Mouse (Mus musculus): ENCODE results near the gene Gpr39. TPM values are rescaled to one million over a fixed set of nuclear protein-coding genes. Genes with fewer than 3 reads are reported as not detected.

Gene Gpr39
- polyA plus RNA-seq, 1 experiment from 2014 or later: 0.41 TPM

- no peaks in the 10 kb centered on the region for H3K9me3 ChIP-seq (replicated peaks; ENCODE audit: control insufficient read depth, low read length, poor library complexity, severe bottlenecking)
- H3K4me3 ChIP-seq (ENCODE audit: low read depth, low read length): no peak overlapping the region
- ATAC-seq: no peak
- H3K27ac ChIP-seq (ENCODE audit: low read length): no peak overlapping the region
- no peaks in the 10 kb centered on the region for H3K36me3 ChIP-seq (ENCODE audit: control insufficient read depth, insufficient read depth, low read length)
- H3K27me3 ChIP-seq (ENCODE audit: control insufficient read depth, insufficient read depth, low read depth, low read length): no peaks in the 10 kb centered on the region
- H3K9ac ChIP-seq (ENCODE audit: low read depth, low read length): no peak overlapping the region
- 93% methylated on average over 4 of the region's 4 CpGs for WGBS
- no peak overlapping the region for H3K4me2 ChIP-seq (ENCODE audit: low read length)
- H3K4me1 ChIP-seq (ENCODE audit: control insufficient read depth, insufficient read depth, low read length): no peaks in the 10 kb centered on the region
These were observed 15.9 kb upstream of the Gpr39 start for GRCm38 (mm10) chr1:125660901-125661300.

GRCm38 (mm10) chr1:125662058-125662457 lies 14.7 kb upstream of the Gpr39 start:
- 74% methylated on average over 2 of the region's 2 CpGs for WGBS
- H3K27ac ChIP-seq (ENCODE audit: low read length): no peak overlapping the region
- H3K27me3 ChIP-seq (ENCODE audit: control insufficient read depth, insufficient read depth, low read depth, low read length): no peaks in the 10 kb centered on the region
- no peak overlapping the region for H3K4me3 ChIP-seq (ENCODE audit: low read depth, low read length)
- no peak overlapping the region for H3K4me2 ChIP-seq (ENCODE audit: low read length)
- no peak for ATAC-seq
- no peaks in the 10 kb centered on the region for H3K36me3 ChIP-seq (ENCODE audit: control insufficient read depth, insufficient read depth, low read length)
- no peak overlapping the region for H3K9ac ChIP-seq (ENCODE audit: low read depth, low read length)
- no peaks in the 10 kb centered on the region for H3K9me3 ChIP-seq (replicated peaks; ENCODE audit: control insufficient read depth, low read length, poor library complexity, severe bottlenecking)
- no peaks in the 10 kb centered on the region for H3K4me1 ChIP-seq (ENCODE audit: control insufficient read depth, insufficient read depth, low read length)

- no peak overlapping the region for H3K9ac ChIP-seq (ENCODE audit: low read depth, low read length)
- no peak for ATAC-seq
- H3K4me3 ChIP-seq (ENCODE audit: low read depth, low read length): no peak overlapping the region
- no peak overlapping the region for H3K4me2 ChIP-seq (ENCODE audit: low read length)
- WGBS: 81% methylated on average over 5 of the region's 5 CpGs
- H3K36me3 ChIP-seq (ENCODE audit: control insufficient read depth, insufficient read depth, low read length): no peaks in the 10 kb centered on the region
- H3K9me3 ChIP-seq (replicated peaks; ENCODE audit: control insufficient read depth, low read length, poor library complexity, severe bottlenecking): no peaks in the 10 kb centered on the region
- H3K27ac ChIP-seq (ENCODE audit: low read length): no peak overlapping the region
- H3K4me1 ChIP-seq (ENCODE audit: control insufficient read depth, insufficient read depth, low read length): no peaks in the 10 kb centered on the region
- no peaks in the 10 kb centered on the region for H3K27me3 ChIP-seq (ENCODE audit: control insufficient read depth, insufficient read depth, low read depth, low read length)
These were observed 14.1 kb upstream of the Gpr39 start for GRCm38 (mm10) chr1:125662660-125663059.

- no peak for ATAC-seq
- WGBS: 78% methylated on average over 4 of the region's 4 CpGs
- H3K4me3 ChIP-seq (ENCODE audit: low read depth, low read length): no peak overlapping the region
These were observed 13.7 kb upstream of the Gpr39 start for GRCm38 (mm10) chr1:125663104-125663503.

GRCm38 (mm10) chr1:125665127-125665637 lies 11.6 kb upstream of the Gpr39 start:
- Histone ChIP-seq H3K27ac (ENCODE audit: low read length) (no peak overlapping the region), H3K27me3 (ENCODE audit: control insufficient read depth, insufficient read depth, low read depth, low read length) (no peaks in the 10 kb centered on the region), H3K4me2 (ENCODE audit: low read length) (no peak overlapping the region), H3K4me1 (ENCODE audit: control insufficient read depth, insufficient read depth, low read length) (no peaks in the 10 kb centered on the region), H3K36me3 (ENCODE audit: control insufficient read depth, insufficient read depth, low read length) (no peaks in the 10 kb centered on the region), H3K4me3 (ENCODE audit: low read depth, low read length) (no peak overlapping the region), H3K9me3 (replicated peaks; ENCODE audit: control insufficient read depth, low read length, poor library complexity, severe bottlenecking) (no peaks in the 10 kb centered on the region), H3K9ac (ENCODE audit: low read depth, low read length) (no peak overlapping the region)
- WGBS: 79% methylated on average over 5 of the region's 5 CpGs
- no peak for ATAC-seq

More at GRCm38 (mm10) chr1:125663104-125663503, 13.7 kb upstream of the Gpr39 start:
- Histone ChIP-seq H3K9me3 (replicated peaks; ENCODE audit: control insufficient read depth, low read length, poor library complexity, severe bottlenecking) (no peaks in the 10 kb centered on the region), H3K27me3 (ENCODE audit: control insufficient read depth, insufficient read depth, low read depth, low read length) (no peaks in the 10 kb centered on the region), H3K27ac (ENCODE audit: low read length) (no peak overlapping the region), H3K4me2 (ENCODE audit: low read length) (no peak overlapping the region), H3K4me1 (ENCODE audit: control insufficient read depth, insufficient read depth, low read length) (no peaks in the 10 kb centered on the region), H3K9ac (ENCODE audit: low read depth, low read length) (no peak overlapping the region), H3K36me3 (ENCODE audit: control insufficient read depth, insufficient read depth, low read length) (no peaks in the 10 kb centered on the region)

- Histone ChIP-seq H3K27ac (ENCODE audit: low read length) (no peak overlapping the region), H3K4me2 (ENCODE audit: low read length) (no peak overlapping the region), H3K4me1 (ENCODE audit: control insufficient read depth, insufficient read depth, low read length) (no peaks in the 10 kb centered on the region), H3K4me3 (ENCODE audit: low read depth, low read length) (no peak overlapping the region), H3K36me3 (ENCODE audit: control insufficient read depth, insufficient read depth, low read length) (no peaks in the 10 kb centered on the region), H3K27me3 (ENCODE audit: control insufficient read depth, insufficient read depth, low read depth, low read length) (no peaks in the 10 kb centered on the region), H3K9ac (ENCODE audit: low read depth, low read length) (no peak overlapping the region), H3K9me3 (replicated peaks; ENCODE audit: control insufficient read depth, low read length, poor library complexity, severe bottlenecking) (no peaks in the 10 kb centered on the region)
- no peak for ATAC-seq
- WGBS: 86% methylated on average over 5 of the region's 5 CpGs
These were observed 7.8 kb upstream of the Gpr39 start for GRCm38 (mm10) chr1:125669035-125669434.

GRCm38 (mm10) chr1:125675186-125675585 lies 1.6 kb upstream of the Gpr39 start:
- Histone ChIP-seq H3K27me3 (ENCODE audit: control insufficient read depth, insufficient read depth, low read depth, low read length) (no peaks in the 10 kb centered on the region), H3K4me2 (ENCODE audit: low read length) (no peak overlapping the region), H3K27ac (ENCODE audit: low read length) (no peak overlapping the region), H3K4me3 (ENCODE audit: low read depth, low read length) (no peak overlapping the region), H3K36me3 (ENCODE audit: control insufficient read depth, insufficient read depth, low read length) (no peaks in the 10 kb centered on the region), H3K9ac (ENCODE audit: low read depth, low read length) (no peak overlapping the region), H3K4me1 (ENCODE audit: control insufficient read depth, insufficient read depth, low read length) (no peaks in the 10 kb centered on the region), H3K9me3 (replicated peaks; ENCODE audit: control insufficient read depth, low read length, poor library complexity, severe bottlenecking) (no peaks in the 10 kb centered on the region)
- WGBS: 90% methylated on average over 1 of the region's 1 CpGs
- no peak for ATAC-seq

- Histone ChIP-seq H3K4me3 (ENCODE audit: low read depth, low read length) (no peak overlapping the region), H3K36me3 (ENCODE audit: control insufficient read depth, insufficient read depth, low read length) (no peaks in the 10 kb centered on the region), H3K9ac (ENCODE audit: low read depth, low read length) (no peak overlapping the region), H3K9me3 (replicated peaks; ENCODE audit: control insufficient read depth, low read length, poor library complexity, severe bottlenecking) (no peaks in the 10 kb centered on the region), H3K4me1 (ENCODE audit: control insufficient read depth, insufficient read depth, low read length) (no peaks in the 10 kb centered on the region), H3K27ac (ENCODE audit: low read length) (no peak overlapping the region), H3K27me3 (ENCODE audit: control insufficient read depth, insufficient read depth, low read depth, low read length) (no peaks in the 10 kb centered on the region), H3K4me2 (ENCODE audit: low read length) (no peak overlapping the region)
- ATAC-seq: no peak
- WGBS: 91% methylated on average over 5 of the region's 5 CpGs
These were observed 491 bp downstream of the Gpr39 start for GRCm38 (mm10) chr1:125677286-125677685.

- ATAC-seq: no peak
- 85% methylated on average over 4 of the region's 4 CpGs for WGBS
- no peaks in the 10 kb centered on the region for H3K36me3 ChIP-seq (ENCODE audit: control insufficient read depth, insufficient read depth, low read length)
- H3K4me1 ChIP-seq (ENCODE audit: control insufficient read depth, insufficient read depth, low read length): no peaks in the 10 kb centered on the region
- H3K4me3 ChIP-seq (ENCODE audit: low read depth, low read length): no peak overlapping the region
- H3K9ac ChIP-seq (ENCODE audit: low read depth, low read length): no peak overlapping the region
- H3K27ac ChIP-seq (ENCODE audit: low read length): no peak overlapping the region
- H3K9me3 ChIP-seq (replicated peaks; ENCODE audit: control insufficient read depth, low read length, poor library complexity, severe bottlenecking): no peaks in the 10 kb centered on the region
- no peak overlapping the region for H3K4me2 ChIP-seq (ENCODE audit: low read length)
- H3K27me3 ChIP-seq (ENCODE audit: control insufficient read depth, insufficient read depth, low read depth, low read length): no peaks in the 10 kb centered on the region
These were observed 2.8 kb downstream of the Gpr39 start for GRCm38 (mm10) chr1:125679522-125680077.
